Mouse (Mus musculus): ENCODE measurements around the gene Mrap2. TPM values are rescaled to one million over a fixed set of nuclear protein-coding genes. Genes with fewer than 3 reads are reported as not detected.

The Mrap2 gene
- polyA plus RNA-seq, 1 experiment: not detected

DNA sequence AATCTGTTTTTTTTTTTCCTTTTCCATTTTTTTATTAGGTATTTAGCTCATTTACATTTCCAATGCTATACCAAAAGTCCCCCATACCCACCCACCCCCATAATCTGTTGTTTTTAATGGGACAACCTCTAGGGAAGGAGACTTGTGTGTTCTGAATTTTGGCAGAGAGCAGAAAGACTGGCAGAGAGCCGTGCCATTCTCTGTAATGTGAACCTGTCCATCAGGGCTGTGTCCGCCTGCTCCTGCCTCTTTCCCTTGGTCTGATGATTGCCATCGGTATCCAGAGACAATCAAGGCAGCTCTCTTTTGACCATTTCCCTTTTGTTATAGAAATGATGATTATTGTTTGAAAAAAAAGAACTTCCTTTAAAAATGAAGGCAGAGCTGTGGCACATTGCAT, 26.8 kb downstream of the Mrap2 start:
- Histone ChIP-seq H3K9me3 (0 out of 2 replicates have a peak, but pooled peaks cover 4% of the 10 kb centered on the region), H3K27me3 (replicated peaks) (peaks cover 11% of the 10 kb centered on the region), H3K4me3 (replicated peaks) (no peak overlapping the region), H3K4me1 (no peaks in the 10 kb centered on the region), H3K36me3 (replicated peaks; ENCODE audit: low read length) (no peaks in the 10 kb centered on the region)
- no peak for TF ChIP-seq FLI1 (IDR thresholded peaks at IDR 0.05; ENCODE audit: low read length)
- TF ChIP-seq GATA1 (IDR thresholded peaks at IDR 0.05; ENCODE audit: borderline replicate concordance, low read length): no peak

DNA sequence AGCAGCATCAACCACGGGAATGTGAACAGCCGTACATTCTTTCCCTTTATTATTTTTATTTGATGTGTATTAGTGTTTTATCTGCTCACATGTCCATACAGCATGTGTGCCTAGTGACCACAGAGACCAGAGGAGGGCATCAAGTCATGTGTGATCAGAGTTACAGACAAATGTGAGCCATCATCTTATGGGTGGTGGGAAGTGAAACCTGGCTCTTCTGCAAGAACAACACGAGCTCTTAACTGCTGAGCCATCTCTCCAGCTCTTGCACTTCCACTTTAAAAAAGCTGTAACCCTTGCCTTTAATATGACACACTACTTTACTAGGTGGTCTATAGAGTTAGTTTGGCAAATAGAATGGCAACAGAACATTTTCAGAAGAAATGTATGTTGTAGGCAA, 27.4 kb downstream of the Mrap2 start:
- H3K4me3 ChIP-seq (replicated peaks): no peak overlapping the region
- no peaks in the 10 kb centered on the region for H3K4me1 ChIP-seq
- TF ChIP-seq GATA1 (IDR thresholded peaks at IDR 0.05; ENCODE audit: borderline replicate concordance, low read length) (no peak), FLI1 (IDR thresholded peaks at IDR 0.05; ENCODE audit: low read length) (no peak)

DNA sequence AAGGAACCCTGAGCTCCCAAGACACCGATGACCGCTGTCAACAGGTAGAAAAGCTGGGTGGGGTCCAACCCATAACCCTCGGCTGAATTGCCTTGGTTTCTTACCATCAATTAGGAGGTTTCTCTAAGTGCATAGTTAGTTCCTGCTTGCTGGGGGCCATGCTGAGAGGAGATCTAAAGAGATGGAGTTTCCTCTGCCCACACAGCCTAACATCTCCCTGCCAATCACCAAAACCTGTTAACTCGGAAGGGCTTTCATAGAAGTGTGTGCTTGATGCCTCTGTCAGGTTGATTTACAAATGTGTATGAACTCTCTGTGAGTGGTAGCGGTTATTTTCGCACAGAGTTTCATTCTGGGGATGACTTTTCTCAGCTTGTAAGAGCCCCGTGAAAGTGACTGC, 34.4 kb downstream of the Mrap2 start:
- peaks cover 3% of the 10 kb centered on the region; the same call in 1 of the 2 replicates for H3K9me3 ChIP-seq
- TF ChIP-seq GATA1 (IDR thresholded peaks at IDR 0.05; ENCODE audit: borderline replicate concordance, low read length): no peak
- no peak for TF ChIP-seq FLI1 (IDR thresholded peaks at IDR 0.05; ENCODE audit: low read length)
- H3K36me3 ChIP-seq (replicated peaks; ENCODE audit: low read length): no peaks in the 10 kb centered on the region
- peaks cover 31% of the 10 kb centered on the region for H3K4me1 ChIP-seq
- peaks cover 10% of the 10 kb centered on the region for H3K27me3 ChIP-seq (replicated peaks)
- H3K4me3 ChIP-seq (replicated peaks): no peak overlapping the region

More for the DNA sequence above, 27.4 kb downstream of the Mrap2 start:
- peaks cover 11% of the 10 kb centered on the region for H3K27me3 ChIP-seq (replicated peaks)
- no peaks in the 10 kb centered on the region for H3K36me3 ChIP-seq (replicated peaks; ENCODE audit: low read length)
- 0 out of 2 replicates have a peak, but pooled peaks cover 4% of the 10 kb centered on the region for H3K9me3 ChIP-seq

DNA sequence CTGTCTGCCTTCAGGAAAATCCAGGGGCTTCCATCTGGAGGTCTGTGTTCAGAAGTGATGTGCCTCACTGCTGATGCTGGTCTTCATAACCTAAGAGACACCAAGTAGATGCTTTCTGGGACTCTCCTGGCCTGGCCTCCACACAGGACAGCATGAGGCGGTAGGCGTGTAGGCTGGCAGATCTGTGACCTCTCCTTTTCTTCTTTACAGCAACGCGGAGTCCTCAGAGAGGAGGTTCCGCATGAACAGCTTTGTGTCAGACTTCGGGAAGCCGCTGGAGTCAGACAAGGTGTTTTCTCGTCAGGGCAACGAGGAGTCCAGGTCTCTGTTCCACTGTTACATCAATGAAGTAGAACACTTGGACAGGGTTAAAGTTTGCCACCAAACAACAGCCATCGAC, 38.1 kb downstream of the Mrap2 start:
- TF ChIP-seq FLI1 (IDR thresholded peaks at IDR 0.05; ENCODE audit: low read length) (no peak), GATA1 (IDR thresholded peaks at IDR 0.05; ENCODE audit: borderline replicate concordance, low read length) (no peak)
- H3K36me3 ChIP-seq (replicated peaks; ENCODE audit: low read length): no peaks in the 10 kb centered on the region
- peaks cover 27% of the 10 kb centered on the region for H3K4me1 ChIP-seq
- no peak overlapping the region for H3K4me3 ChIP-seq (replicated peaks)
- peaks cover 10% of the 10 kb centered on the region for H3K27me3 ChIP-seq (replicated peaks)
- H3K9me3 ChIP-seq: peaks cover 6% of the 10 kb centered on the region; the same call in 1 of the 2 replicates

DNA sequence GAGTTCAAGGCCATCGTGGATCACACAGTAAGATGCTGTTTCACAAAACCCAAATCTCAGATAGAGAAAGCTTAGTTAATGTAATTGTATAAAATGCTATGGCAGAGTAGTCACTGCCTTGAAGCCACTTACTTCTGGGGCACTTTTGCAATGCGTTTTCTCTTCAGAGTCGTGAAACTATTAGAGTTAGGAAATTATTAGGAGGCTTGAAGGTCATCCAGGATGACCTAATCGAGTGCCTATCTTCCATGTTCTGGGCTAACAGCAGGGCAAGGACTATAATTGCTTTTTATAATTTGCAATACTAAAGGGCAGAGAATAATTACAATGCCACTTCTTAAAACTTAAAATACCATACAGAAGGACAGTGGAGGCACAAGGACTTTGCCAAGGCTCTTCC, 43.2 kb downstream of the Mrap2 start:
- peaks cover 28% of the 10 kb centered on the region for H3K9me3 ChIP-seq
- peaks cover 7% of the 10 kb centered on the region for H3K27me3 ChIP-seq (replicated peaks)
- no peaks in the 10 kb centered on the region for H3K4me1 ChIP-seq
- no peak overlapping the region for H3K4me3 ChIP-seq (replicated peaks)
- peaks cover 27% of the 10 kb centered on the region for H3K36me3 ChIP-seq (replicated peaks; ENCODE audit: low read length)
- TF ChIP-seq FLI1 (IDR thresholded peaks at IDR 0.05; ENCODE audit: low read length) (no peak), GATA1 (IDR thresholded peaks at IDR 0.05; ENCODE audit: borderline replicate concordance, low read length) (no peak)

DNA sequence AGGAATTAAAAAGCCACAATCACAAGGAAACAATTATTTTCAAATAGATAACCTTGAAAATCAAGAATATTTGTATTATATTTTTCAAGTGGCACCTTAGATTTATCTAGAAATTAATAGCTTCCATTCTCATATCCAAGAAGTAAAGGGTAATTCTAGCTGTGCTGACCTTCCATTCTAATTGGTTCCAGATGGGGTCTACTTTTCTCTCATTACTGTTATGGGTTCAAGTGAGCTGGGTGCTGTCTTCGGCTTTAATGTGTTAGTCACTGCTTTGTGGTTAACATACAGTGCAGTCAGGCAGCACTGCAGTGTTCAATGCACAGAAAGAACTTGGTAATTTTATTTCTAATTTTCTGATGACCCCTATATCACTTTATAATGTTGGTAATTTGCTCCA, 49.6 kb downstream of the Mrap2 start:
- H3K9me3 ChIP-seq: peaks cover 33% of the 10 kb centered on the region
- H3K4me1 ChIP-seq: peaks cover 8% of the 10 kb centered on the region; the same call in 1 of the 2 replicates
- TF ChIP-seq GATA1 (IDR thresholded peaks at IDR 0.05; ENCODE audit: borderline replicate concordance, low read length) (no peak), FLI1 (IDR thresholded peaks at IDR 0.05; ENCODE audit: low read length) (no peak)
- H3K36me3 ChIP-seq (replicated peaks; ENCODE audit: low read length): peaks cover 83% of the 10 kb centered on the region
- no peaks in the 10 kb centered on the region for H3K27me3 ChIP-seq (replicated peaks)
- no peak overlapping the region for H3K4me3 ChIP-seq (replicated peaks)

DNA sequence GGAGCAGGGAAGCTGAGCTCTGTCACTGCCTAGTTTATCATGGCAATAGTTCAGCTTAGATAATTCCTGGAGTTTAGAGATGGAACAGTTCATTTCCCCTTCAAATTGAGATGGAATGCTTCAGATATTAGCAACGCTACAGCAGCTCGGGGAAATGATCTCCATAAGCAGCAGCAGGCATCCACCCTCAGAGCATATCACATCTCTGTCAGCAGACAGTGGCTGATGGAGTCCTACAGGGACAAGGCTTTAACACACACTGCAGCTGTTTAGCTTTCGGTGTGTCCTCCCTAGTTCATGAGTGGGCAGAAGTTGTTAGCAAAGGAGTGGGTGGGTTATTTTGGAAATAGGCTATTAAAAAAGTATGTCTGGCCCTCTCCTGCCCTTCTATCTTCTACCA, 53.2 kb downstream of the Mrap2 start:
- TF ChIP-seq FLI1 (IDR thresholded peaks at IDR 0.05; ENCODE audit: low read length) (no peak), GATA1 (IDR thresholded peaks at IDR 0.05; ENCODE audit: borderline replicate concordance, low read length) (no peak)
- Histone ChIP-seq H3K9me3 (peaks cover 12% of the 10 kb centered on the region), H3K36me3 (replicated peaks; ENCODE audit: low read length) (peaks cover 84% of the 10 kb centered on the region)

DNA sequence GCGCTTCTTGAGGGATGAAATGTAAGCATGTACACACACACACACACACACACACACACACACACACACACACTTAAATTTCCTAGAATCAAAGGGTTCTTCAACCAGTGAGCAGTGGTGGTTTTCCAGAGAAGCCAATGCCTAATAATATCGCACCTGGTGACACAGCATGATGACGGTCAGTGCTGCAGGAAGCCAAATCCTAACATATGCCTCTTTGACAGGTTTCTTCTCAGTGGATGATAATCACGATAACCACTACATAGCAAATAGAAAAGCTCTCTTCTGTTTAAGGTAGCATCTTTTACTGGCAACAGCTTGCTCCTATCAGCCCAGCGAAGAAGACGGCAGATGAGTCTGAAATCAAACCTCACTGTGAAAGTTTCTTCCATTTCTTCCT, 53.9 kb downstream of the Mrap2 start:
- Histone ChIP-seq H3K9me3 (peaks cover 4% of the 10 kb centered on the region), H3K36me3 (replicated peaks; ENCODE audit: low read length) (peaks cover 84% of the 10 kb centered on the region), H3K4me3 (replicated peaks) (no peak overlapping the region), H3K4me1 (peaks cover 15% of the 10 kb centered on the region), H3K27me3 (replicated peaks) (no peaks in the 10 kb centered on the region)
- TF ChIP-seq FLI1 (IDR thresholded peaks at IDR 0.05; ENCODE audit: low read length): no peak
- no peak for TF ChIP-seq GATA1 (IDR thresholded peaks at IDR 0.05; ENCODE audit: borderline replicate concordance, low read length)

More for the DNA sequence above, 53.2 kb downstream of the Mrap2 start:
- H3K4me3 ChIP-seq (replicated peaks): no peak overlapping the region
- H3K4me1 ChIP-seq: peaks cover 13% of the 10 kb centered on the region; the same call in 1 of the 2 replicates
- H3K27me3 ChIP-seq (replicated peaks): no peaks in the 10 kb centered on the region

DNA sequence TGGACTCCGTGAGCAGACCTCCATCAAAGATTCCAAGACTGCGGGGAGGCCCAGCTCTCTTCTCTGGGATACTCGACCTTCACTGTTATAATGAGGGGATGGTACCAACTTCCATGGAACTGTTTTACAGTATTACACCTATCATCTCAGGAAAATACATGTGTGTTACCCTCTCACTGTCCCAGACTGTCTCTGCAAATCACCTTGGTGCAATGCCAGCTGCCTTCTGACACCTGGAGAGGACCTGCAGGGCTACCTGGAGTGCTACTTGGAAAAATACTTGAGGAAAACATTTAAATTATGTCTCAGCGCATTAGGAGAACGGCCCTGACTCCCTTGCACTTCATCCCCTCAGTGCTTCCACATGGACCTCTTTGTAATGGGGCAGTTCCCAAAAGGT, 56.3 kb downstream of the Mrap2 start:
- Histone ChIP-seq H3K27me3 (replicated peaks) (no peaks in the 10 kb centered on the region), H3K4me3 (replicated peaks) (no peak overlapping the region), H3K4me1 (peaks cover 18% of the 10 kb centered on the region), H3K36me3 (replicated peaks; ENCODE audit: low read length) (peaks cover 79% of the 10 kb centered on the region), H3K9me3 (no peaks in the 10 kb centered on the region)
- no peak for TF ChIP-seq GATA1 (IDR thresholded peaks at IDR 0.05; ENCODE audit: borderline replicate concordance, low read length)
- no peak for TF ChIP-seq FLI1 (IDR thresholded peaks at IDR 0.05; ENCODE audit: low read length)

DNA sequence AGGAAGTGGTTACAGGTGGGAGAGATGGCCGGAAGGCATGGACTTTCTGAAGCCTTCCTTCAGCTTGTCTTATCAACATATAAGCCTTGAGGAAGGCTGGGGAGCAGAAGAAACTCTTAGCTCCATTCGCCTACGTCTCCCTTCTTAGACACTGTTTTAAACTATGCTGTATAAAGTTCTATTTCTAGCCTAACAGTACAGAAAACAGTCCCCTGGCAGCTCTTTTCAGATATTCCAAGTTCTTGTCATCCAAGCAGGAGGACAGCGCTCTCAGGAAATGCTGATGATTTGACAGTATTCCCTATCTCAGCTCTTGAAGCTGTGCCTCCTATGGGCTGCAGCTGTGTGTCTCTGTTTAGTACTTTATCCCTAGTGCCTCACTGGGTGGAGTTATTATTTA, 56.8 kb downstream of the Mrap2 start:
- H3K4me3 ChIP-seq (replicated peaks): no peak overlapping the region
- peaks cover 78% of the 10 kb centered on the region for H3K36me3 ChIP-seq (replicated peaks; ENCODE audit: low read length)
- TF ChIP-seq GATA1 (IDR thresholded peaks at IDR 0.05; ENCODE audit: borderline replicate concordance, low read length) (no peak), FLI1 (IDR thresholded peaks at IDR 0.05; ENCODE audit: low read length) (no peak)
- H3K4me1 ChIP-seq: peaks cover 18% of the 10 kb centered on the region
- no peaks in the 10 kb centered on the region for H3K9me3 ChIP-seq
- no peaks in the 10 kb centered on the region for H3K27me3 ChIP-seq (replicated peaks)

DNA sequence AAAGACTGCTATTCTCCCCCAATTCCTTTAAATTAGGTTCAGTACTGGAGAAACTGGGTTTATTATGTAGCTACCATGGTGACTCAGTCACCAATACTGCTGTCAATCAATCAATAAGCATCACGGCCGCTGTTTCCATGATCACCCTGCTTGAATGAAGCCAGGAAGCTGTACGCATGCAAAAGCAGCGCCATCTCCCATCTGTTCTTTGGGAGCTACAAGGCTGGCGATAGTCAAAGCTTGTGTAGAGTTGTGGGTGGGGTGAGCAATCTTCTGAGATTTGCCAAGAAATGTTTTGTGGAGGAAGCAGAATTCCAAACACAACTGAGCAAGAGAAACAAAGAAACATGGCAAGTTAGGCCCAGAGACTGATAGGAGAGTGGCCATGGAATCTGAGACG, 58.3 kb downstream of the Mrap2 start:
- peaks cover 18% of the 10 kb centered on the region for H3K4me1 ChIP-seq

More for the DNA sequence above, 58.3 kb downstream of the Mrap2 start:
- no peaks in the 10 kb centered on the region for H3K9me3 ChIP-seq
- TF ChIP-seq GATA1 (IDR thresholded peaks at IDR 0.05; ENCODE audit: borderline replicate concordance, low read length): no peak
- TF ChIP-seq FLI1 (IDR thresholded peaks at IDR 0.05; ENCODE audit: low read length): no peak
- no peak overlapping the region for H3K4me3 ChIP-seq (replicated peaks)
- no peaks in the 10 kb centered on the region for H3K27me3 ChIP-seq (replicated peaks)
- H3K36me3 ChIP-seq (replicated peaks; ENCODE audit: low read length): peaks cover 81% of the 10 kb centered on the region
